Mouse (Mus musculus): Measurements from ENCODE around the gene Ifrd1. TPM values are rescaled to one million over a fixed set of nuclear protein-coding genes. Genes with fewer than 3 reads are reported as not detected.

Gene Ifrd1
- polyA plus RNA-seq, 1 experiment from 2014 or later = 112 TPM

DNA sequence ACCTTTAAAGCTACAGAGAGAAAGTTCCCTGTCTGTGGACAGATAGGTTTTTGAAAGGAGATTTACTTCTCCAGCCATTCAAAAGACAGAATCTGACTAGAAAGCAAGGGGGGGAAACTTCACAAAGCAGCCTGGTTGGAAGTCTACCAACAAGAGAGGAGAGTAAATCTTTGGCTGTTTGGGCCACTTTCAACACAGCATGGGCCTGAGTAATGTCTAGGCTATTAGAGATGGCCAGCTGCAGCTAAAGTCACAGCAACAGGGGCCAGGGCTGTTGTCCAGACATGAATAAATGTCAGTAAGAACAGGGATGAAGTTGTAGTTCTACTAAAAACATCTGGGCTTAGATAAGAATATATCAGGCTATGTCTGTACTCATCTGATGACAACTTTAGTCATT lies 2.0 kb upstream of the Ifrd1 start:
- no peak overlapping the region for H3K27ac ChIP-seq (ENCODE audit: low read depth, low read length)
- DNase-seq (ENCODE audit: low spot score) = no peak
- H3K4me2 ChIP-seq = no peak overlapping the region
- no peaks in the 10 kb centered on the region for H3K27me3 ChIP-seq (replicated peaks; ENCODE audit: control insufficient read depth, insufficient read depth, low read length)
- no peaks in the 10 kb centered on the region for H3K36me3 ChIP-seq (ENCODE audit: control insufficient read depth, insufficient read depth, low read length)
- H3K9ac ChIP-seq (ENCODE audit: low read depth, low read length) = no peak overlapping the region
- peaks cover 15% of the 10 kb centered on the region; the same call in 1 of the 2 replicates for H3K4me1 ChIP-seq (replicated peaks; ENCODE audit: control insufficient read depth, insufficient read depth, low read length)
- no peak overlapping the region for H3K4me3 ChIP-seq (ENCODE audit: low read depth, low read length)
- no peak for ATAC-seq (replicated peaks; ENCODE audit: low FRiP score)
- no peaks in the 10 kb centered on the region for H3K9me3 ChIP-seq (ENCODE audit: control insufficient read depth, low read length)

GRCm38 (mm10) chr12:40247976-40248375 lies 328 bp downstream of the Ifrd1 start:
- ATAC-seq (replicated peaks; ENCODE audit: low FRiP score) = peak; percentile 92
- 80% methylated on average over 6 of the region's 6 CpGs for WGBS

DNA sequence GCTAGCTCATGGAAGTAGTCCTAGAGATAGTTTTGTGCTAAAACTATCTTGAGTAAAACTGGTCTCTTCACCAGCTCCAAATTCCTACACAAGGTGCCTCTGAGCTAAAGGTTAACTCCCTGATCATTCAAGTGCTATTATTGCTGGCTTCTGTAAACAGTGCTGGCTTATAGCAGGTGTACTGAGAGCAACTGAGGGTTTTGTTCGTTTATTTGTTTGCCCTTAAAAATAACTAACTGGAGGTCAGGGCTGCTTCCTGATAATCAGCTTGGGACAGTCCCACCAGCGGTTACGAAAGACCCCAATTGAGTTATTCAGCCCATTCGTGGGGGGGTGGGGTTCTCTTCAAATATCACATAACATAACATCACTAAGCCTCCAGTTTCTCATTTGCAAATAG lies 920 bp downstream of the Ifrd1 start:
- Histone ChIP-seq H3K4me2 (0 out of 2 replicates have a peak overlapping the region, but pooled peaks have one; percentile 15), H3K27ac (ENCODE audit: low read depth, low read length) (no peak overlapping the region), H3K9me3 (ENCODE audit: control insufficient read depth, low read length) (no peaks in the 10 kb centered on the region), H3K4me3 (ENCODE audit: low read depth, low read length) (no peak overlapping the region), H3K4me1 (replicated peaks; ENCODE audit: control insufficient read depth, insufficient read depth, low read length) (peaks cover 15% of the 10 kb centered on the region; the same call in 1 of the 2 replicates), H3K9ac (ENCODE audit: low read depth, low read length) (no peak overlapping the region), H3K27me3 (replicated peaks; ENCODE audit: control insufficient read depth, insufficient read depth, low read length) (no peaks in the 10 kb centered on the region), H3K36me3 (ENCODE audit: control insufficient read depth, insufficient read depth, low read length) (no peaks in the 10 kb centered on the region)
- WGBS = 49% methylated on average over 4 of the region's 4 CpGs
- DNase-seq (ENCODE audit: low spot score) (no peak), ATAC-seq (replicated peaks; ENCODE audit: low FRiP score) (no peak)

More at GRCm38 (mm10) chr12:40247976-40248375, 328 bp downstream of the Ifrd1 start:
- no peak overlapping the region for H3K9ac ChIP-seq (ENCODE audit: low read depth, low read length)
- no peak overlapping the region for H3K27ac ChIP-seq (ENCODE audit: low read depth, low read length)
- peaks cover 15% of the 10 kb centered on the region; the same call in 1 of the 2 replicates for H3K4me1 ChIP-seq (replicated peaks; ENCODE audit: control insufficient read depth, insufficient read depth, low read length)
- H3K9me3 ChIP-seq (ENCODE audit: control insufficient read depth, low read length) = no peaks in the 10 kb centered on the region
- DNase-seq (ENCODE audit: low spot score) = no peak
- H3K36me3 ChIP-seq (ENCODE audit: control insufficient read depth, insufficient read depth, low read length) = no peaks in the 10 kb centered on the region
- no peak overlapping the region for H3K4me3 ChIP-seq (ENCODE audit: low read depth, low read length)
- H3K27me3 ChIP-seq (replicated peaks; ENCODE audit: control insufficient read depth, insufficient read depth, low read length) = no peaks in the 10 kb centered on the region
- no peak overlapping the region for H3K4me2 ChIP-seq

DNA sequence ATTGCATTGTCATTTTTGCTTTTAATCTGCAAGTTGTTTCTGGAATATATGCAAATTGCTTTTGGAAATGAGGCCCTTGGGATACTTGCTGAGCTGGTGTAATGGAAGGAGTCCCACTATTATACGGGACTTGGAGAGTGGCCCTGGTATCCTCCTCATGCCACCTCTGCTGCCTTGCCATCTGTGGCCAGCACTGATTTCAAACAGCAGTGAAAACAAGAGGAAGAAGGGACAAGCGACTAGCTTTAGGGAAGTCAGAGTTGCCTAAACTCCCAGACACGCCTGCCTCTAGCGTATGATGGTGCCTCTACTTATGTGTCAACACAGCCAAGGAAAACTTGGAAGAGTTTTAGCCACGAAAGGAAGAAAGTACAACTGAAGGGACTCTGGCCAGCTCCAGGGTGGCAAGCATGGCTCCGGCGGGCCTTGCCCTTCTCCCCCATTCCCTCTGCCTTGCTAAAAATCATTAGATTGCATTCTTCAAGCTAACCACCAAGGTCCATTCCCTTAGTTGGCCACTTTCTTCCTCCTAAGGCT lies 2.8 kb downstream of the Ifrd1 start:
- 78% methylated on average over 7 of the region's 7 CpGs for WGBS
- Histone ChIP-seq H3K36me3 (ENCODE audit: control insufficient read depth, insufficient read depth, low read length) (no peaks in the 10 kb centered on the region), H3K27me3 (replicated peaks; ENCODE audit: control insufficient read depth, insufficient read depth, low read length) (no peaks in the 10 kb centered on the region), H3K4me3 (ENCODE audit: low read depth, low read length) (no peak overlapping the region), H3K4me2 (no peak overlapping the region), H3K27ac (ENCODE audit: low read depth, low read length) (no peak overlapping the region), H3K9ac (ENCODE audit: low read depth, low read length) (no peak overlapping the region), H3K9me3 (ENCODE audit: control insufficient read depth, low read length) (no peaks in the 10 kb centered on the region), H3K4me1 (replicated peaks; ENCODE audit: control insufficient read depth, insufficient read depth, low read length) (peaks cover 15% of the 10 kb centered on the region; the same call in 1 of the 2 replicates)
- ATAC-seq (replicated peaks; ENCODE audit: low FRiP score) = no peak
- DNase-seq (ENCODE audit: low spot score) = no peak

DNA sequence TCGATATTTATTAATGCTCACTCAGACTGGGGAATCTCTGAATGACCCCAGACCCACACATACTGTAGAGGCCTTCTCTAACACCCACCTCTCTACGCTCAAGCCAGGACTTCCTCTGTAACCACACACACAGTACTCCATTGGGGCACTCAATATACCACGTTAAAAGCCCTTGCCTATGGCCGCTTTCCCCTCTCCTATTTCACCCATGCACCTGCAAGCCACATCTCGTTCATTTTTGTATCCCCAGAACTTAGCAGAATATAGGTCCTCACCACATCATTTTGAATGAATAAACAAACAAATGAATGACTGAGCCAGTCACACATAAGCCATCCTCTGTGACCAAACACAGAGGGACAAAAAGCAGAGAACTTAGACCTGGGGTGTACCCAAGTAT lies 3.4 kb downstream of the Ifrd1 start:
- Histone ChIP-seq H3K9me3 (ENCODE audit: control insufficient read depth, low read length) (no peaks in the 10 kb centered on the region), H3K4me1 (replicated peaks; ENCODE audit: control insufficient read depth, insufficient read depth, low read length) (peaks cover 15% of the 10 kb centered on the region; the same call in 1 of the 2 replicates), H3K4me2 (no peak overlapping the region), H3K36me3 (ENCODE audit: control insufficient read depth, insufficient read depth, low read length) (no peaks in the 10 kb centered on the region), H3K27me3 (replicated peaks; ENCODE audit: control insufficient read depth, insufficient read depth, low read length) (no peaks in the 10 kb centered on the region), H3K27ac (ENCODE audit: low read depth, low read length) (no peak overlapping the region), H3K9ac (ENCODE audit: low read depth, low read length) (no peak overlapping the region), H3K4me3 (ENCODE audit: low read depth, low read length) (no peak overlapping the region)
- 79% methylated on average over 5 of the region's 5 CpGs for WGBS
- DNase-seq (ENCODE audit: low spot score) (no peak), ATAC-seq (replicated peaks; ENCODE audit: low FRiP score) (no peak)

DNA sequence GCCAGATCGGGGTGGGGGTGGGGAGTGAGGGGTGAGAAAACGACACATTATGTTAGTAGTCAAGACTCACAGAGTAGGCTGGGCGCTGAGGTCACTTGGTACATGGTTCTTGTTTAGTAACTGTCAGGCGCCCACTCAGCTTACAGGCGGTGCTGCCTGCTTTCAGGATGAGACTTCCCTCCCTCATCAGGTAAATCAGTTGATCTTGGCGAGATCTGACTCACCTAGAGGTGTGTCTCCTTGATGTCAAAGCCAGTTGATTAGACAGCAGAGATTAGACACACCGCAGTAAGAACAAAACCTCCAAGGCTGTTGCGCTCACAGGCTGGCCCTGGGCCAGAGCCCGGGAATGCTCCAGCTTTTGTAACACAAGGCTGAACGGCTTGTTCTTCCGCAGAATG lies 4.5 kb downstream of the Ifrd1 start:
- no peaks in the 10 kb centered on the region for H3K27me3 ChIP-seq (replicated peaks; ENCODE audit: control insufficient read depth, insufficient read depth, low read length)
- peaks cover 15% of the 10 kb centered on the region; the same call in 1 of the 2 replicates for H3K4me1 ChIP-seq (replicated peaks; ENCODE audit: control insufficient read depth, insufficient read depth, low read length)
- H3K27ac ChIP-seq (ENCODE audit: low read depth, low read length) = no peak overlapping the region
- ATAC-seq (replicated peaks; ENCODE audit: low FRiP score) = no peak
- H3K36me3 ChIP-seq (ENCODE audit: control insufficient read depth, insufficient read depth, low read length) = no peaks in the 10 kb centered on the region
- DNase-seq (ENCODE audit: low spot score) = no peak
- H3K9ac ChIP-seq (ENCODE audit: low read depth, low read length) = no peak overlapping the region
- 65% methylated on average over 11 of the region's 11 CpGs for WGBS
- no peaks in the 10 kb centered on the region for H3K9me3 ChIP-seq (ENCODE audit: control insufficient read depth, low read length)
- H3K4me3 ChIP-seq (ENCODE audit: low read depth, low read length) = no peak overlapping the region
- no peak overlapping the region for H3K4me2 ChIP-seq

DNA sequence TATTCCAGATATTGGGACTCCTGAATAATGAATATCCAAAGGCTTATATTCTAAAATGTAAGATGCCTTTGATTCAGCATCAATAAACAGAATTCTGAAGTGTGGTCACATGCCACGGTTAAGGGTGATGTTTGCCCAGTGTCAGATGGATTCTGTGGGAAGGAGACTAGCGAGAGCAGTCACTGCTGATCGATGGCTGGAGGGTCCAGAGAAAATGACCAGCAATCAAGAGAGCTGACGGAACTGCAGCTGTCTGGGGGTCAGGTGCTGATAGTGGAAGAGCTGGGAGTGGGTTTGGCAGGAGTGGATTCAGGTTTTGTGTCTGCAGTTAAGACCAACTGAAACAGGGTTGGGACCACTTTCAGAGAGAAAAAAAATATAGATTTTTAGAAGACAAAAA lies 5.1 kb downstream of the Ifrd1 start:
- Histone ChIP-seq H3K27ac (ENCODE audit: low read depth, low read length) (no peak overlapping the region), H3K36me3 (ENCODE audit: control insufficient read depth, insufficient read depth, low read length) (no peaks in the 10 kb centered on the region), H3K4me1 (replicated peaks; ENCODE audit: control insufficient read depth, insufficient read depth, low read length) (peaks cover 11% of the 10 kb centered on the region; the same call in 1 of the 2 replicates), H3K4me3 (ENCODE audit: low read depth, low read length) (no peak overlapping the region), H3K9me3 (ENCODE audit: control insufficient read depth, low read length) (no peaks in the 10 kb centered on the region), H3K9ac (ENCODE audit: low read depth, low read length) (no peak overlapping the region), H3K27me3 (replicated peaks; ENCODE audit: control insufficient read depth, insufficient read depth, low read length) (no peaks in the 10 kb centered on the region), H3K4me2 (no peak overlapping the region)
- no peak for DNase-seq (ENCODE audit: low spot score)
- ATAC-seq (replicated peaks; ENCODE audit: low FRiP score) = no peak
- 69% methylated on average over 4 of the region's 4 CpGs for whole genome bisulfite sequencing

DNA sequence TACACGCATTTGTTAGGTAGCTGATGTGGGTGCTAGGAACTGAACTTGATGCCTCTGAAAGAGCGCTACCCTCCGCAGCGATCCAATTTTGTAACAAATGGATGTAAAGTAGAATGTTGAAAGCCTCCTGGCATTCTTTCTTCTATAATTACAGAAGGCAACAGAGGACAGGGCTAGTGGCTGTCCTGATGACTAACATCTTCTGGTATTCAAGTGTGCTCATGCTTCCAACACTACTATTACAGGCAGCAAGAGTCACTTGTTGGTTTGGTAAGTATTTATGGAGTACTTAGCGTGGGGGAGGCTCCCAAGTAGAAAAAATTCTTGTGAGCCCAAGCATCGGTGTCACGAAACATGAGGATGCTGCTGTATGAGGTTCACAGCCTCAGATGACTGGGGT lies 9.1 kb downstream of the Ifrd1 start:
- Histone ChIP-seq H3K9me3 (ENCODE audit: control insufficient read depth, low read length) (no peaks in the 10 kb centered on the region), H3K9ac (ENCODE audit: low read depth, low read length) (no peak overlapping the region), H3K27ac (ENCODE audit: low read depth, low read length) (no peak overlapping the region), H3K27me3 (replicated peaks; ENCODE audit: control insufficient read depth, insufficient read depth, low read length) (no peaks in the 10 kb centered on the region), H3K36me3 (ENCODE audit: control insufficient read depth, insufficient read depth, low read length) (no peaks in the 10 kb centered on the region), H3K4me2 (no peak overlapping the region), H3K4me3 (ENCODE audit: low read depth, low read length) (no peak overlapping the region), H3K4me1 (replicated peaks; ENCODE audit: control insufficient read depth, insufficient read depth, low read length) (no peaks in the 10 kb centered on the region)
- DNase-seq (ENCODE audit: low spot score) (no peak), ATAC-seq (replicated peaks; ENCODE audit: low FRiP score) (no peak)
- WGBS = 92% methylated on average over 7 of the region's 7 CpGs

DNA sequence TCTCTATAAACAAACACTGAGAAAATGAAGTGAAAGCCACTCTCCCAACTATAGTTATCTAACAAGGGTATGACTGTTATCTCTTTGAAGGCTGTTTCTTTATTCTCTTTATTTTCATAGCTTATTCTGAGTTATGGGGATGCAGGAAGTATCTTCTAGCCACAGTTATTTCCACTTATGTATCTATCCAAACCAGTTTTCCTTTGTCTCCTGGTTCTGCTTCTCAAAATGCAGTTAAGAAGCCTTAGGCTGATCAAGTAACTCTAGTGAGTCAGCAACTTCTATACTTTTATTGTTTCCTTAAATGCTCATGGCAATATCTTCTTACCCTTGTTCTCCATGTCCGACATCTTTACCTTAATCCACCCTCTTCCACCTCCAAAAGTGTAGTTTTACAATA lies 16.1 kb downstream of the Ifrd1 start:
- WGBS = 74% methylated on average over 1 of the region's 1 CpGs
- Histone ChIP-seq H3K9me3 (ENCODE audit: control insufficient read depth, low read length) (no peaks in the 10 kb centered on the region), H3K4me1 (replicated peaks; ENCODE audit: control insufficient read depth, insufficient read depth, low read length) (no peaks in the 10 kb centered on the region), H3K9ac (ENCODE audit: low read depth, low read length) (no peak overlapping the region), H3K27ac (ENCODE audit: low read depth, low read length) (no peak overlapping the region), H3K27me3 (replicated peaks; ENCODE audit: control insufficient read depth, insufficient read depth, low read length) (no peaks in the 10 kb centered on the region), H3K4me2 (no peak overlapping the region), H3K4me3 (ENCODE audit: low read depth, low read length) (no peak overlapping the region), H3K36me3 (ENCODE audit: control insufficient read depth, insufficient read depth, low read length) (no peaks in the 10 kb centered on the region)
- ATAC-seq (replicated peaks; ENCODE audit: low FRiP score) (no peak), DNase-seq (ENCODE audit: low spot score) (no peak)

All from liver, embryonic 11.5 days (tissue).